Mouse (Mus musculus): Measurements from ENCODE around the gene Dnajb3. TPM values are rescaled to one million over a fixed set of nuclear protein-coding genes. Genes with fewer than 3 reads are reported as not detected.

The Dnajb3 gene
- polyA plus RNA-seq, 1 experiment from 2014 or later = 7.7 TPM

DNA sequence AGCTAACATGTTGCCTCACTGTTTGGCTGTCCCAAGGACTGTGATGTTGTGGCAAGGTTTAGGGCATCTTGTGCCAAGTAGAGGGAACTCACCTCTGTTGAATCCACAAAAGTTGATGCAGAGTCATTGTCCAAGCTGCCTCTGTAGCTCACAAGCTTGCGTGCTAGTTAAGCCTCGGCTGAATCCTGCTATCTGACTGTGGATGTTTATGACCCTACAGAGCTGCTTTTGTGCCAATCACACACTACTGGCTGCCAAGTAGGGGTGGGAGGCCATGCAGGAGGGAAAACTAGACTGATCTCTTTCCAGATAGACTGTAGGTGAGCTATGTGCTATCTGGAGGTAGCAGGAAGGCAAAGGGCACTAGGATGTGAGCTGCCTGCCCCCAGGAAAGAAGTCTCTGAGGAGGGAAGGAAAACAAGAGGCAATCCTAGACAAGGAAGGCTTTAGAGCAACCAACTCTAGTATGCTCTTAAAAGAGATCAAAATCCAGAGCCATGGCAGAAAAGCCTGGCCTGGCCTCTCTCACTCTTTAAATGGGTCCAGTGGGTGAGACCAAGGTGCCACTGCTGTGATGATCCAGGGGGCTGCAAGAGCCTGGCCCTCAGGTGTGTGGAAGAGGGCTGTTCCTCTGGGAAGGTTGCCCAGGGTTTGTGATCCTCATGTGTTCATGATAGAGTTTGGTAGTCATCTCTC lies 8.3 kb upstream of the Dnajb3 start:
- H3K4me2 ChIP-seq (ENCODE audit: low read depth, low read length) = no peak overlapping the region

GRCm38 (mm10) chr1:88213061-88213460 lies 7.5 kb upstream of the Dnajb3 start:
- Histone ChIP-seq H3K4me1 (ENCODE audit: control insufficient read depth, low read depth, low read length) (no peaks in the 10 kb centered on the region; the same call in 1 of the 2 replicates), H3K36me3 (ENCODE audit: control insufficient read depth, insufficient read depth) (no peaks in the 10 kb centered on the region), H3K4me3 (ENCODE audit: low read depth, low read length) (no peak overlapping the region), H3K27me3 (ENCODE audit: control insufficient read depth, insufficient read depth, low read depth, low read length) (no peaks in the 10 kb centered on the region), H3K9me3 (replicated peaks; ENCODE audit: control insufficient read depth, low read length) (peaks cover 26% of the 10 kb centered on the region), H3K27ac (ENCODE audit: low read length) (no peak overlapping the region), H3K9ac (ENCODE audit: low read depth, low read length) (no peak overlapping the region), H3K4me2 (ENCODE audit: low read depth, low read length) (no peak overlapping the region)
- no peak for ATAC-seq (ENCODE audit: low read depth)
- WGBS (ENCODE audit: insufficient replicate concordance) = 48% methylated on average over 1 of the region's 1 CpGs

More for the DNA sequence above, 8.3 kb upstream of the Dnajb3 start:
- Histone ChIP-seq H3K4me1 (ENCODE audit: control insufficient read depth, low read depth, low read length) (no peaks in the 10 kb centered on the region), H3K36me3 (ENCODE audit: control insufficient read depth, insufficient read depth) (no peaks in the 10 kb centered on the region), H3K9ac (ENCODE audit: low read depth, low read length) (no peak overlapping the region), H3K27ac (ENCODE audit: low read length) (no peak overlapping the region), H3K4me3 (ENCODE audit: low read depth, low read length) (no peak overlapping the region), H3K9me3 (replicated peaks; ENCODE audit: control insufficient read depth, low read length) (peaks cover 26% of the 10 kb centered on the region), H3K27me3 (ENCODE audit: control insufficient read depth, insufficient read depth, low read depth, low read length) (no peaks in the 10 kb centered on the region)
- WGBS (ENCODE audit: insufficient replicate concordance) = 55% methylated on average over 2 of the region's 2 CpGs
- 0 out of 2 replicates have a peak, but pooled peaks have one; percentile 5 for ATAC-seq (ENCODE audit: low read depth)

DNA sequence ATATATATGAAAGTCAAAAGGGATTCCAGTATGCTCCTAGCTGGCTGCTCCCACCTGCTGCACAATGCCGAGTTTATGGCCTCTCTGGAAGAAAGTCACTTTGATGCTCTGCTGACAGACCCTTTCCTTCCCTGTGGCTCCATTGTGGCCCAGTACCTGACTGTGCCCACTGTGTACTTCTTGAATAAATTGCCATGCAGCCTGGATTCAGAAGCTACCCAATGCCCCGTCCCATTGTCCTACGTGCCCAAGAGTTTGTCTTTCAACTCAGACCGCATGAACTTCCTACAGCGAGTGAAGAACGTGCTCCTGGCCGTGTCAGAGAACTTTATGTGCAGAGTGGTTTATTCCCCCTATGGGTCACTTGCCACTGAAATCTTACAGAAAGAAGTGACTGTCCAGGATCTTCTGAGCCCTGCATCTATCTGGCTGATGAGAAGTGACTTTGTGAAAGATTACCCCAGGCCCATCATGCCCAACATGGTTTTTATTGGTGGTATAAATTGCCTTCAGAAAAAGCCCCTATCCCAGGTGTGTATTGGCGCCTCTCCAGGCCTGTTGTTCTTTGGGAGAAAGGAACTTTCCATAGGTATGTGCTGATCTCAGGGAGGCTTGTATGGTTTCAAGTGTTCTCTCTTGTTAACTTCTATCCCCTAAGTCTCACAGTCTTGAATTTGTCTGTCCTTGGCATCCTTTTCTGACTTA lies 6.9 kb upstream of the Dnajb3 start:
- Histone ChIP-seq H3K27ac (ENCODE audit: low read length) (no peak overlapping the region), H3K4me2 (ENCODE audit: low read depth, low read length) (no peak overlapping the region), H3K9me3 (replicated peaks; ENCODE audit: control insufficient read depth, low read length) (peaks cover 25% of the 10 kb centered on the region), H3K4me1 (ENCODE audit: control insufficient read depth, low read depth, low read length) (peaks cover 6% of the 10 kb centered on the region), H3K4me3 (ENCODE audit: low read depth, low read length) (no peak overlapping the region), H3K9ac (ENCODE audit: low read depth, low read length) (no peak overlapping the region), H3K27me3 (ENCODE audit: control insufficient read depth, insufficient read depth, low read depth, low read length) (no peaks in the 10 kb centered on the region), H3K36me3 (ENCODE audit: control insufficient read depth, insufficient read depth) (no peaks in the 10 kb centered on the region)
- 47% methylated on average over 8 of the region's 8 CpGs for WGBS (ENCODE audit: insufficient replicate concordance)
- ATAC-seq (ENCODE audit: low read depth) = no peak

DNA sequence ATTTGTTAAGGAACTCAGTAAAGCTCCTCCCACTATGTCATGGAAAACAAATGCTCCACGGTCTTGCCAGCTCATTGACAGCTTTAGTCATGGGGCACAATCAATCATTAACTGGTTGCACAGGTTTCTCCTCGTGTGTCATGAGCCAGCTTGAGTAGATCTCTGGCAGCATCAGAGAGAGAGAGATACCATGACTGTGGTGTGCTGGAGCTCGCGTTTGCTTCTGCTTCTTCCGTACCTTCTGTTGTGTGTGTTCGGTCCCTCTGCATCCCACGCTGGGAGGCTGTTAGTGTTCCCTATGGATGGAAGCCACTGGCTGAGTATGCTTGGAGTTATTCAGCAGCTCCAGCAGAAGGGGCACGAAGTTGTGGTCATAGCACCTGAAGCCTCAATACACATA lies 6.2 kb upstream of the Dnajb3 start, which contains the start of gene Ugt1a1:
Gene Ugt1a1 (plus strand): TSS at position 148 of the 400 bp plus-strand sequence.
- 58% methylated on average over 8 of the region's 8 CpGs for WGBS (ENCODE audit: insufficient replicate concordance)
- no peak for ATAC-seq (ENCODE audit: low read depth)
- Histone ChIP-seq H3K9ac (ENCODE audit: low read depth, low read length) (no peak within 1 kb of the TSS), H3K4me1 (ENCODE audit: control insufficient read depth, low read depth, low read length) (peaks cover 10% of the 10 kb centered on the region), H3K27me3 (ENCODE audit: control insufficient read depth, insufficient read depth, low read depth, low read length) (no peaks in the 10 kb centered on the region), H3K27ac (ENCODE audit: low read length) (no peak within 1 kb of the TSS), H3K9me3 (replicated peaks; ENCODE audit: control insufficient read depth, low read length) (peaks cover 19% of the 10 kb centered on the region), H3K36me3 (ENCODE audit: control insufficient read depth, insufficient read depth) (no peaks in the 10 kb centered on the region), H3K4me2 (ENCODE audit: low read depth, low read length) (no peak within 1 kb of the TSS), H3K4me3 (ENCODE audit: low read depth, low read length) (no peak within 1 kb of the TSS)

- no peaks in the 10 kb centered on the region for H3K36me3 ChIP-seq (ENCODE audit: control insufficient read depth, insufficient read depth)
- WGBS (ENCODE audit: insufficient replicate concordance) = 30% methylated on average over 2 of the region's 2 CpGs
- H3K9me3 ChIP-seq (replicated peaks; ENCODE audit: control insufficient read depth, low read length) = no peaks in the 10 kb centered on the region; the same call in 1 of the 2 replicates
- H3K27ac ChIP-seq (ENCODE audit: low read length) = peak overlapping the region; percentile 95
- no peak overlapping the region for H3K9ac ChIP-seq (ENCODE audit: low read depth, low read length)
- peak; percentile 83 for ATAC-seq (ENCODE audit: low read depth)
- peaks cover 18% of the 10 kb centered on the region for H3K4me1 ChIP-seq (ENCODE audit: control insufficient read depth, low read depth, low read length)
- no peaks in the 10 kb centered on the region for H3K27me3 ChIP-seq (ENCODE audit: control insufficient read depth, insufficient read depth, low read depth, low read length)
- peak overlapping the region; percentile 49 for H3K4me2 ChIP-seq (ENCODE audit: low read depth, low read length)
- H3K4me3 ChIP-seq (ENCODE audit: low read depth, low read length) = no peak overlapping the region
Observed at GRCm38 (mm10) chr1:88206843-88207479, 1.4 kb upstream of the Dnajb3 start.

GRCm38 (mm10) chr1:88200456-88200855 lies 5.1 kb downstream of the Dnajb3 start, which contains the start of gene Ugt1a2:
Gene Ugt1a2 (plus strand): TSS chr1:88200601.
- Histone ChIP-seq H3K27me3 (ENCODE audit: control insufficient read depth, insufficient read depth, low read depth, low read length) (no peaks in the 10 kb centered on the region), H3K36me3 (ENCODE audit: control insufficient read depth, insufficient read depth) (no peaks in the 10 kb centered on the region), H3K27ac (ENCODE audit: low read length) (no peak within 1 kb of the TSS), H3K4me2 (ENCODE audit: low read depth, low read length) (no peak within 1 kb of the TSS), H3K9me3 (replicated peaks; ENCODE audit: control insufficient read depth, low read length) (no peaks in the 10 kb centered on the region), H3K4me1 (ENCODE audit: control insufficient read depth, low read depth, low read length) (no peaks in the 10 kb centered on the region; the same call in 1 of the 2 replicates), H3K9ac (ENCODE audit: low read depth, low read length) (no peak within 1 kb of the TSS), H3K4me3 (ENCODE audit: low read depth, low read length) (no peak within 1 kb of the TSS)
- 60% methylated on average over 7 of the region's 7 CpGs for WGBS (ENCODE audit: insufficient replicate concordance)
- ATAC-seq (ENCODE audit: low read depth) = no peak

GRCm38 (mm10) chr1:88199996-88200395 lies 5.6 kb downstream of the Dnajb3 start:
- no peaks in the 10 kb centered on the region; the same call in 1 of the 2 replicates for H3K4me1 ChIP-seq (ENCODE audit: control insufficient read depth, low read depth, low read length)
- ATAC-seq (ENCODE audit: low read depth) = no peak
- no peaks in the 10 kb centered on the region for H3K9me3 ChIP-seq (replicated peaks; ENCODE audit: control insufficient read depth, low read length)
- no peak overlapping the region for H3K4me2 ChIP-seq (ENCODE audit: low read depth, low read length)
- no peak overlapping the region for H3K4me3 ChIP-seq (ENCODE audit: low read depth, low read length)
- 59% methylated on average over 2 of the region's 2 CpGs for WGBS (ENCODE audit: insufficient replicate concordance)
- H3K27ac ChIP-seq (ENCODE audit: low read length) = no peak overlapping the region
- H3K9ac ChIP-seq (ENCODE audit: low read depth, low read length) = no peak overlapping the region
- no peaks in the 10 kb centered on the region for H3K27me3 ChIP-seq (ENCODE audit: control insufficient read depth, insufficient read depth, low read depth, low read length)
- H3K36me3 ChIP-seq (ENCODE audit: control insufficient read depth, insufficient read depth) = no peaks in the 10 kb centered on the region

- Histone ChIP-seq H3K4me2 (ENCODE audit: low read depth, low read length) (no peak overlapping the region), H3K9ac (ENCODE audit: low read depth, low read length) (no peak overlapping the region), H3K27ac (ENCODE audit: low read length) (no peak overlapping the region), H3K4me3 (ENCODE audit: low read depth, low read length) (no peak overlapping the region), H3K4me1 (ENCODE audit: control insufficient read depth, low read depth, low read length) (no peaks in the 10 kb centered on the region), H3K36me3 (ENCODE audit: control insufficient read depth, insufficient read depth) (no peaks in the 10 kb centered on the region), H3K27me3 (ENCODE audit: control insufficient read depth, insufficient read depth, low read depth, low read length) (no peaks in the 10 kb centered on the region), H3K9me3 (replicated peaks; ENCODE audit: control insufficient read depth, low read length) (no peaks in the 10 kb centered on the region)
- 43% methylated on average over 3 of the region's 3 CpGs for WGBS (ENCODE audit: insufficient replicate concordance)
- ATAC-seq (ENCODE audit: low read depth) = no peak
Observed at GRCm38 (mm10) chr1:88197443-88197842, 8.1 kb downstream of the Dnajb3 start.
